ENCODE assay signal across 9 mouse cellular contexts in the genomic region with DNA sequence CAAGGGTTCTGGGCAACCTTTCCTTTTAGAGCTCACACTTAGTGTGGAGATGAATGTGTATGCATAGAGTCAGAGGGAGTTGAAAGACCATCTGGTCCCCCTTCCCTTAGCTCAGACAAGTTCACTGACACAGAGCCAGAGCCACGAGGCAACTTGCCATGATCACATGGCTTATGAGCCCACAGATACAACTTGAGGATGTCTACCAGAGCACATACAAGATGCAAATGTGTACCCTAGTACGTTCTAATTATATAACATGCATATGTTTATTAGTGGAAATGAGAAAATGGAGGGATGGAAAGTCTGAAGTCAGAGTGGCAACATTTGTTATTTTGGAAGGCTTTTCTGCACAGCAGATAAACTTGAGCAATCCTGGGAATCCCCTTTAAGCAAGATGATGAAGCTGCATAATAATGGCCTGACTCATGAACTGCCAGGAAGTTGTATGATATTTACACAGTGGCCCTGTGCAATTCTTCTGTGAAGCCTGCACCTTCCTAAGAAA.
A peak's percentile ranks its signal among the peaks of the same experiment; 100 is the strongest.
DNase-seq lines count a peak whose midpoint lies in the region; ATAC-seq and TF ChIP-seq lines count a peak whose summit lies in the region.
"Had no signal": no experiment of that assay in that cellular context is flagged by ENCODE, and none has a peak within 500 bp of the region (broad histone marks: within the 10 kb centered on the region; RNA-seq: fewer than 3 reads in every experiment).

No protein-coding gene starts in this region.

- H3K27me3 ChIP-seq in liver, postnatal 0 days (ENCODE audit: insufficient read depth, low read length) = no peaks in the 10 kb centered on the region
- no peaks in the 10 kb centered on the region for H3K27me3 ChIP-seq in liver, embryonic 11.5 days (replicated peaks; ENCODE audit: control insufficient read depth, insufficient read depth, low read length)
- H3K27me3 ChIP-seq: hindbrain, embryonic 15.5 days; neural tube, embryonic 12.5 days had no signal

- TF ChIP-seq CTCF in liver, postnatal 0 days (IDR thresholded peaks at IDR 0.05; ENCODE audit: low read depth) = no peak

- no peak overlapping the region for H3K4me3 ChIP-seq in liver, postnatal 0 days (ENCODE audit: low read depth, low read length)
- H3K4me3 ChIP-seq in liver, embryonic 11.5 days (ENCODE audit: low read depth, low read length) = no peak overlapping the region
- H3K4me3 ChIP-seq: hindbrain, embryonic 15.5 days; neural tube, embryonic 12.5 days had no signal

- no peaks in the 10 kb centered on the region for H3K9me3 ChIP-seq in liver, postnatal 0 days (ENCODE audit: low read length)
- no peaks in the 10 kb centered on the region for H3K9me3 ChIP-seq in liver, embryonic 11.5 days (ENCODE audit: control insufficient read depth, low read length)
- H3K9me3 ChIP-seq: hindbrain, embryonic 15.5 days; neural tube, embryonic 12.5 days had no signal

- ATAC-seq in liver, postnatal 0 days = 0 out of 2 replicates have a peak, but pooled peaks have one; percentile 51
- no peak for ATAC-seq in liver, embryonic 11.5 days (replicated peaks; ENCODE audit: low FRiP score)

- no peak for DNase-seq in liver, postnatal 0 days
- no peak for DNase-seq in liver, embryonic 11.5 days (ENCODE audit: low spot score)
- peak; percentile 79 for DNase-seq in NIH3T3 (ENCODE audit: low read depth)
- DNase-seq in heart, postnatal 10 days = peak; percentile 49 to 51
- DNase-seq in skeletal muscle tissue, adult 2 months (ENCODE audit: low read depth, low spot score) = peak; percentile 31
- no peak for DNase-seq in layer of hippocampus, adult 11-12 months (ENCODE audit: low spot score)
- DNase-seq in ovary, postnatal 36 days (ENCODE audit: low spot score) = no peak

- 0 out of 2 replicates have a peak overlapping the region, but pooled peaks have one; percentile 25 for H3K27ac ChIP-seq in liver, postnatal 0 days (ENCODE audit: low read depth)
- no peak overlapping the region for H3K27ac ChIP-seq in liver, embryonic 11.5 days (ENCODE audit: low read depth, low read length)
- H3K27ac ChIP-seq: hindbrain, embryonic 15.5 days; neural tube, embryonic 12.5 days had no signal

- intact Hi-C loops in heart, postnatal 10 days (cut with DNase I) = no loop called here

- H3K4me1 ChIP-seq in liver, postnatal 0 days (ENCODE audit: insufficient read depth) = peaks cover 15% of the 10 kb centered on the region
- no peaks in the 10 kb centered on the region for H3K4me1 ChIP-seq in liver, embryonic 11.5 days (replicated peaks; ENCODE audit: control insufficient read depth, insufficient read depth, low read length)

- WGBS in liver, postnatal 0 days (ENCODE audit: insufficient replicate concordance) = 57% methylated on average over 2 of the region's 2 CpGs
- WGBS in liver, embryonic 11.5 days = 71% methylated on average over 2 of the region's 2 CpGs

- no peak overlapping the region for H3K4me2 ChIP-seq in liver, postnatal 0 days (ENCODE audit: low read depth, low read length)
- H3K4me2 ChIP-seq in liver, embryonic 11.5 days = no peak overlapping the region
- H3K4me2 ChIP-seq: hindbrain, embryonic 15.5 days; neural tube, embryonic 12.5 days had no signal

- no peak overlapping the region for H3K9ac ChIP-seq in liver, postnatal 0 days (replicated peaks)
- no peak overlapping the region for H3K9ac ChIP-seq in liver, embryonic 11.5 days (ENCODE audit: low read depth, low read length)
- H3K9ac ChIP-seq: hindbrain, embryonic 15.5 days; neural tube, embryonic 12.5 days had no signal

- no peaks in the 10 kb centered on the region for H3K36me3 ChIP-seq in liver, postnatal 0 days (replicated peaks; ENCODE audit: insufficient read depth, low read length)
- H3K36me3 ChIP-seq in liver, embryonic 11.5 days (ENCODE audit: control insufficient read depth, insufficient read depth, low read length) = no peaks in the 10 kb centered on the region
- H3K36me3 ChIP-seq: hindbrain, embryonic 15.5 days; neural tube, embryonic 12.5 days had no signal

- no peak for TF ChIP-seq EP300 in liver, postnatal 0 days (IDR thresholded peaks at IDR 0.05; ENCODE audit: low read depth)

Comparison
In these comparisons a context has a peak if more than half of its experiments do, and no peak if none do; other contexts are left out.
1. DNase-seq: peak in NIH3T3 (single experiment), heart, postnatal 10 days (2 of 2) and skeletal muscle tissue, adult 2 months (single experiment); none in liver, postnatal 0 days (single experiment), liver, embryonic 11.5 days (single experiment), layer of hippocampus, adult 11-12 months (single experiment) and ovary, postnatal 36 days (single experiment).